Mouse (Mus musculus) natural killer cell, adult 2 months (primary cell): ENCODE data around the gene Tjp2.
"Not testable (repeated sequence)": the region's sequence is repeated elsewhere in the genome, so short reads cannot be mapped to it uniquely, and the experiment has no call there.

ENCODE experiments used
- DNase-seq, 2 experiments: peaks; one replicate each; pipeline ENCODE4 v3.0.0; 2022; ENCODE audit warnings: low spot score in 2 of 2

Gene Tjp2

DNA sequence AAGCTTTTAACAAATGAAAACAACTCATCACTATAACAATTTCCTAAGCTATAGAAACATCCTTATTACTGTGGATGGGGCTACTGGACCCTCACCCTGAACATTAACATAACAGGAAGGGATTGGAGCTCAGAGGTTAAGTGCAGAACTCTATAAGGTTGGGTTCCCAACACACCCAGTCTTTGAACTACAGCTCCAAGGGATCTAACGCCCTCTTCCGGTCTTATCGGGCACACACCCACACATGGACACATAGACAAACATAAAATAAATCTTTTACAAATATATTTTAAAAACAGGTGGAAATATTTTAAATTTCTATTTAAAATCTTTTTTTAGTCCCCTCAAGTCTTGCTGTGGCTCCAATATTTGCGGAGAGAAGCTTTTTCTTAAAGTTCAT is 3.4 kb downstream of the Tjp2 start:
- DNase-seq, result no peak

DNA sequence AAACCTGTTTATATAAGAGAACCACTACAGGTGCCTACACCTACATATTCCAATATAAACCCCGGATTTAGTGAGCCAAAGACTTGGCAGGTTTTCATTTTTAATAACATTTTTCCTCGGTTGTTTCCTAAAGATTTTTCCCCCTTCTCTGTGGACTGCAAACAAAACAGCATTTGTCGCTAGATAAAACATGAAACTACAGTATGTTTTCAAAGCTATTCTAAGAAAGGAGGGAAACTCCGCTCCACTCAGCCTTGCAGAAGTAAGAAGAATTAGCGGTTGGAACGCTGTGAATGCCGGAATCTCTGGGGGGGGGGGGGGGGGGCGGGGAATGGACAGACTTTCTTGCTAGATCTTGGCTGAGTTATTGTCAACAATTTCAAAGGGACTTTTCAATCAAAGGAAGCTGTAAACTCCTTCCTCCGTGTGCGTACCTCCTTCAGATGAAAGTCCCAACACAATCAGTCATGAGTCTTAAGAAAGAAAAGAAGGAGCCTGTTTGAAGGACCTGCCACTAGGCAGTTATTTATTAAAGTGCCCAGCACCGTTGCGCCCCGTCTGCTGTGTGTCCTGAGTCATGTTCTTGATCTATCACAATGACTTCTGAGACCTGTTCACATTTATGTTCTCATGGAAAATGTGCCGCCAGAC is 3.9 kb downstream of the Tjp2 start:
- DNase-seq, result no peak

DNA sequence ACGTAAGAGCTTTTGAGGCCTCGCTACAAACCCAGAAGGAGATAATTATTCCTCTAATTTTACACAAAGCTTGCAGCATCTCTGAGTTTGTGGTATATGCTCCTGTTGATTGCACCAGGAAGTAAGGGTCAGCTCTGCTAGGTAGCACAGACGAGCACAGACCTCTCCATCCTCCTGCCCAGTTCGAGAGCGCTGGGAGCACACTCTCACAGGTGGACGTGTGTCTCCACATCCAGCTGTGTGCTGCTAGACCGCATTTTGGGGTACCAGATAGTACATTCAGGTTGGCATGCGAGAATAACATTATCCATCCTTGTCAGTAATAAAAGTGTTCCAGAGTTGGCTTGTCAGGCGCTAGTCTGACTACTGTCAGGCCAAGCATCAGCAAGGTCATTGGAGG is 5.8 kb downstream of the Tjp2 start:
- no peak for DNase-seq

DNA sequence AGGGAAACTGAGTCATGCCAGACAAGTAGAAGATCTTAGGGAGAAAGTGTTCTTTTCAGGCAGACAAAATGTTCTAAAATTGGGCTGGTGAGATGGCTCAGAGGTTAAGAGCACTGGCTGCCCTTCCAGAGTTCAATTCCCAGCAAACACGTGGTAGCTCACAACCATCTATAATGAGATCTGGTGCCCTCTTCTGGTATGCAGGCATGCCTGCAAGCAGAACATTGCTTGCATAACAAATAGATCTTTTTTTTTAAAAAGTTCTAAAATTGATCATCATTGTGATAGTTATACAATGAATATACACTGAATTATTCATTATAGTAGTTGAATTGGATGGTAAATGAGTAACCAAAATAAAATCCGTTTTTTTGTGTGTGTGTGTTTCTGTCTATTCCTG is 6.5 kb downstream of the Tjp2 start:
- peak in 1 of 2 experiments; percentile 6 for DNase-seq

DNA sequence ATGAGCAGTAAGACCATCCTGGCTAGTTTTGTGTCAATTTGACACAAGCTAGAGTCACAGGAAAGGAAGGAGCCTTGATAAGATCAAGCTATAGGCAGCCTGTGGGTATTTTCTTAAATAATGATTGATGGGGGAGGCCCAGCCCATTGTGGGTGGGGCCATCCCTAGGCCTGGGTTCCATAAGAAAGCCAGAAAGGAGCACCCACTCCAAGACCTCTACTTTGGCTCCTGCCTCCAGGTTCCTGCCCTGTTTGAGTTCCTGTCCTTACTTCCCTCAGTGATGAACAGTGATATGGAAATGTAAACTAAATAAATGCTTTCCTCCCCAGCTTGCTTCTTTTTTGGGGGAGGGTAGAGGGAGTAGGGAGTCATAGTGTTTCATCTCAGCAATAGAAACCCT is 7.0 kb downstream of the Tjp2 start:
- no peak for DNase-seq

DNA sequence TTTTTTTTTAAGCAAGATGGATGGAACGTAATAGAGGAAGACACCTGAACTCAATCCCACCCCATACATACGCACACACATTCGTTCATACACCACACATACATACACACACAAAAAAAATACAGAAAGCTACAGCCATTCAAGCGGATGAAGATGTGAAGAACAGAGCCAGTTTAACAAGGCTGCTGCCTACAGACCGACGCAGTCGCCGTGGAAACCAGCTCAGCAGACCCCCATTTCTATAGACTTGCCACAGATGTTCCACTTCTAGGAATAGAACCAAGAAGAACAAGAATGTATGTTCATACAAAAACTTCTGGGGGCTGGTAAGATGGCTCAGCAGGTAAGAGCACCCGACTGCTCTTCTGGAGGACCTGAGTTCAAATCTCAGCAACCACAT is 8.1 kb downstream of the Tjp2 start:
- DNase-seq, result no peak

DNA sequence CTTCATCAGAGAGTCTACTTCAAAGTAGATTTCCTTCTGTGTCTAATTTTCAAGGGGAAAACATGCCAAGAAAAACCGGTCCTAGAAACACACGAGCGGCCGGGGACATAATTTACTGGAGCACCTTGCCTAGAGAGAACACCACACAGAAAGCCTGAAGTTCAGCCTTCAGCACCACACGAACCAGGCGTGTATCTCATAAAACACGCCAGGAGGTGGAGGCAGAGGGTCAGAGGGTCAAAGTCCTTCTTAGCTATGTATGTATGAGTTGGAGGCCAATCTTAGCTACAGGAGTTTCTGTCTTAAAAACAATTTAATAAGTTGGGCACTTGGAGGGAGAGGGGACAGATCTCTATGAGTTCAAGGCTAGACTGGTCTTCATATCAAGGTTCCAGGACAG is 9.9 kb downstream of the Tjp2 start:
- no peak for DNase-seq

DNA sequence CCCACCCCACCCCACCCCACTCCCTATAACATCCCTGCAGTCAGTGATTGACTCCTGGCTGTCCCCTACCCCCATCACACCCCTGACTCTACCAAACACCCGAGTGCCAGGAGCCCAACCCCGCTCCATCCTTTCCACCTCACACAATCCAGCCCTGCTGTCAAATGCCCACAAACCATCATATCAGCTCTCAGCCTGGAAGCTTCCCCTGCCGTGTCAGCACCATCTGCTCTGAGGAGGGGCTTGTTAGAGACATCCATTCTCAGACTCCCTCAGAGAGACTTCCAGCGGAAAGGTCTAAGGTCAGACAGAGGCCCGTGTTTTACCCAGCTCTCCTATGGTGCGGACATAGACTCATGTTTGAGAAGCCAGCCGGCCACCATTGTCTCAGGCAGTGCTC is 11.5 kb downstream of the Tjp2 start:
- no peak for DNase-seq

DNA sequence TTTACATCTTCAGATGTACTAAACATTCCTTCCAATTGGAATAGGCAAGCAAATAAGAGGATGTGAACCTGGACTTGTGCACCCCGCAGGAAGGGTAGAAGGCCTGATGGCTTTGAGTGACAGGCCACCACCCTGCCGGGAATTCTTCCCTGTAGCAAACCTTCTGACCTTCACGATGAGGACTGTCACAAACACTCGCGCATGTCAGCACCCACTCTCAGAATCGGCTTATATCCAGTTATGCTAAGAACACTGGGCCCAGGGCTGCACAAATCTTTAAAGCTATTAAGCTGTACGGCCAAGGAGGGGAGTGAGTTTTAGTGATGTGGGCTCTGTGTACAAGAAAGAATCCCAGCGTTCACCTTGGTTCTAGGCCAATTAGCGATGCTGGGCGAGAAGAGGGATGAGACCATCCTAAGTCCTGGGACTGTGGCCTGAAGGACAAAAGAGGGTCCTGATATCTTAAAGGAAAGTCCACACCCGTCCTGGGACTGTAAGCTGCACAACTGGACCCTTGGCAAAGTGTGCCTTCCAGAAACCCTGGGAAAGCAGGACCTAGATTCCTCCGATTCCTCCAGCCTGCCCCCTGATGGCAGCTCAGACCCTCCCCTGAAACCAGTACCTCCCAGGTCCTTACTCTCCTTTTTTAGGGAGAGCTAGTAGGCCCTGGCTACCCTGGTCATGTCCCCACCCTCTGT is 12.1 kb downstream of the Tjp2 start:
- DNase-seq, result no peak

DNA sequence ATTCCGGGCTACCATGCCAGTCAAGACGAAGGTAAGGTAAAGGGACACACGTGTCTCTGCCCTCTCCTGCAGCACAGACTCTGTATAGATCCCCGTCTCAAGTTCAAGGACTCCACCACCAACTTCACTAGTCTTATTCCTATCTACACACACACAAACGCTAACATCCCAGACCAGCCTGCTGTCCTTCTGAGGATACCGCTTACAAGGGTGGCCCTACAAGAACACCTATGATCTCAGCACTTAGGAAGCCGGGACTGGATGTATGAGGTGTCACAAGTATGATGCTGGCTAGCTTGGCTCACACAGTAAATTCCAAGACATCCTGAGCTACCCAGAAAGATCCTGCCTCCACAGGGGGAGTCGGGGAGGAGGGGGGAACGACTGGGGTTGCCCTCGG is 13.7 kb downstream of the Tjp2 start:
- no peak for DNase-seq

DNA sequence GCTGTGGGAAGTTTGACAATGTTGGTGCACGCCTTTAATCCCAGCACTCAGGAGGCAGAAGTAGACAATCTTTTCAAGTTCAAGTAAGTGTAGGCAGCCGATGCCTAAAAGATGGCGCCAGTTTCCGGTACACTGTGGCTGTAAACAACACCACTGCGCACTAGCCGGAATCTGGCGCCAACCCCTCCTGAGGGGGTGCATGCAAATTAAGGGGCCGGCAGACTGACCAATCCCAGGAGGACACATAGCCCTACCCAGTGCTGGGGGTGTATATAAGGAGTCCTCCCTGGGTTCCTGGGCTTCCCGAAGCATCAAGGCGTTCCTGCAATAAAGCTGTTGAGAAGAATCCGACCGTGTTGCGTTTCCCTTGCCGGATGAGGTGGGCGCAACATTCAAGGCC is 15.3 kb downstream of the Tjp2 start:
- no peak for DNase-seq

DNA sequence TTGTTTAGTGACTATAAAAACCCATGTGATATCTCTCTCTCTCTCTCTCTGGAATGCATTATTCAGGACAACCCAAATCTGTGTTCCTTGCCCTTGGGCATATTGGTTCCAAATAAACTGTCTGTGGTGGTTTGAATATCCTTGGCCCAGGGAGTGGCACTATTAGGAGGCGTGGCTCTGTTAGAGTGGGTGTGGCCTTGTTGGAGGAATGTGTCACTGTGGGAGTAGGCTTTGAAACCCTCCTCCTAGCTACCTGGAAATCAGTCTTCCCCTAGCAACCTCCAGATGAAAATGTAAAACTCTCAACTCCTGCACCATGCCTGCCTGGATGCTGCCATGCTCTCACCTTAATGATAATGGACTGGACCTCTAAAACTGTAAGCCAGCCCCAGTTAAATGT is 16.9 kb downstream of the Tjp2 start:
- DNase-seq, result no peak

DNA sequence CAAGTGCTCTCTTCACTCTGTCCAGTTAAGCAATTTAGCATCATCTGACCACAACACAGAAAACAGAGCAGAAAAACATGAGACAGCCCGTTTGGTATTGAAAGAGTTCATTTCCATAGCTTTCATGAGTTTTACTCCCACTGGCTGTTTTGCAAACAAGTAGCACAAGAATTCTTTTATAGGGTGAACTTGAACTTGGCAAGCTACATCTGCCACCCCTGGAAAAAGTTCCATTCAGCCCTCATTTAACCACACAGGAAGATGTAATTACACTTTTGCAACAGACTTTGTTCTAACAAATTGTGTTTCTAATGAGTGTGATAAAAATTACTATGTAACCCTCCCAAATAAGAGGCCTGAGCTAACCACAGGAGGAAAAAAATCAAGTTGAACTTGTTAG is 19.8 kb downstream of the Tjp2 start:
- DNase-seq, result no peak

DNA sequence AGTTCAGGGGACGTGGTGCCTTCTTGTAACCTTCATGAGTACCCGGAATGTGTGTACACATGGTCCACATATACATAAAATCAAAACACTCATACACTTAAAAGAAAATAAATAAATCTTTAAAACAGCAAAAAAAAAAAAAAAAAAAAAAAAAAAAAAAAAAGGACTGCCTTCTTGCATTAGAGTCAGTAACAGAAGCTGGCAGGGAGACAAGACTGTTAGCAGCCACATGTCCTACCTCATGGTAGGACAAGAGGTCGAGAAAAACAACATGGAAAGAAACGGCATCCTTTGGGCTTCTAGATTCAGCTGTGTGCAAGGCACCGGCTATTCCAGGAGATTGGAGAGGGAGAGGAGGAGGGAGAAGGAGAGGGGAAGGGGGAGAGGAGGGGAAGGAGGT is 23.0 kb downstream of the Tjp2 start:
- DNase-seq, result no peak

DNA sequence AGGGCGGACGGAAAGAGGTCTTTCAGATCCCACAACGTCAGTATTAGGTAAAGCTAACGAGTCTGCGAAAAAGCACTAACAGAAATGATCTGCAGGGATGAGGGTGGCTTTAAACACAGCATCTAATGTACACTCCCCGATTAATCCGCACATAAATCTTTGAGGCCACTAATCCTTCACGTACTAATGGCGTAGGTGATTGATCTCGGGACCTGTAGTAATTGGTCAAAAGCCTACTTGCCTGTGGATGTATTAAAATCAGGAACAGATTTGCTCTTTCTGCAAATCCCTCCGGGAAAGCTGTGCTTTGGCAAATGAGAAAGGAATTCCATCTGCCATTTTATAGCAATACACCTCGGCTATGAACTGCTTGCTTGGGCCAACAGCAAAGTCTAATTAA is 24.3 kb downstream of the Tjp2 start:
- no peak for DNase-seq

DNA sequence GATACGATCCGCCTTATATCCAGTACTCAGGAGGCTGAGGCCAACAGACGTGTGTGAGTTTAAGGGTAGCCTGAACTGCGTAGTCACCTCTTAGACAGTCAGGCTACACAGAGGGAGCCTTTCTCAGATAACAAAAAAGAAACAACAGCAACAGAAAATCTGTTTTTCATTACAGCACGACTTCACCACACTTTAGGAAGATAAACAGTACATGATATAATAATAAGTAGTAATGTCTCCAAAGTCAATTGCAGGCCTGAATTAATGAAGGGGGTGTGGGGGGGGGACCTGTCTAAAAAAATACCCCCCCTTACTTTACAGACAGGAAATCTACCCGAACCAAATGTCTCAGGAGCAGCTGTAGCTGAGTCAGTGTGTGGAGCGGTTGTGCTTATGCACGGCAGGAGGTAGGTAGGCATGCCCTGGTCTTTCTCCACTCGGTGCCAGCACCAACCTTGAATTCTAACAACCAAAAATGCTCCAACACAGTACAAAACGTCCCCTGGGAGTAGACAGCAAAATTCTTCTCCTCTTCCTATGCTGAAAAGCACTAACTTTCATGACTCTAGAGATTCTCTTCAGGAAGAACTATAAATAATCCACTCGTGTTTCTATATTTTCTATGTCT is 26.0 kb downstream of the Tjp2 start:
- no peak for DNase-seq

DNA sequence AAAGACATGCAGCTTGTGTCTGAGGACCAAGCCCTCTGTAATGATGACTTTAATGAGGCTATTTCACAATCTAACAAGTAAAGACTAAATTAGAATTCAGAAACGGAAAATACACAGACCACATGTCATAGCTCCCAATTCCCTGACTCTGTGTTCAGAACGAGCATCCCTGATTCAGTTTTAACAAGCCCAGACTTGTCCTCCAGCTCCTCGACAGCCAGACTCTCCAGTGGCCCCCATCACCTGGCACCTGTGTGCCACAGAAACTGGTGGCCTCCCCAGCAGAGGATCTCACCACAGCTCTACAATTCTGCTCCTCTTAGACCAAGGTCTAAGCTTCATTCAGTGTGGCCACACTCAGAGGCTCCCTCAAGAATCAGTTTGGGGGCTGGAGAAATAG is 27.5 kb downstream of the Tjp2 start:
- no peak for DNase-seq

DNA sequence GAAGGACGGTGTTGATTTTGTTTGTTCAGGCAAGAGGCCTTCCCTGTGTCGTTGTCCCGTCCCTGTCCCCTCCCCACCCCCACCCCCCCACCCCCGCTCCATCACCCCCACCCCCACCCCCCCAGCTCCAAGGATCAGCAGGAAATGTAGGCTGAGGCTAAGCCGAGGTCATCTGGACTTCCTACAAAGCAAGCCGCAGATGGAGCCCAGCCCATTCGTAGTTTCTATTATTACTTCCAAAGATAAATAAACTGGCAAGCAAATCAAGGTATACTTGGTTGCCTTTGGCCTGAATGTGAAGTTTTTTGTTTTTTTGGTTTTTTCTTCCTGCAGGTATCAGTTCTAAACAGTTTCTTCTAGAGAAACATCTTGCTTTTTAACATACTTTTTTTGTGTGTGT is 29.6 kb downstream of the Tjp2 start:
- DNase-seq, result no peak

DNA sequence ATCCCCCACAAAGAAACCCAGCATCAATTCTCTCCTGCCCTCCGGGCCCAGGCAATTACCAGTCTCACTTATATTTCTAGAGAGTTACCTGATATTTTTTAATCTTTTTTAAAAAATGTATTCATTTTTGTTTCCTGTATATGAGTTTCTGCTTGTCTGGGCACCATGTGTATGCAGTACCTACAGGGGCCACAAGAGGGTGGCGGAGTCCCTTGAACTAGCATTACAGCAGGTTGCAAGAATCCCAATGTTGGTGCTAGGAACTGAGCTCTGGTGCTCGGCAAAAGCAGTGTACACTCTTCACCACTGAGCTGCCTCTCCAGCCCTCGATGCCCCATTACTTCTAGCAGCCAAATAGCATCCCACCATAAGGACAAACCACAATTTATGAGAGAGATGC is 30.6 kb downstream of the Tjp2 start:
- DNase-seq, result peak; percentile 19 to 21

DNA sequence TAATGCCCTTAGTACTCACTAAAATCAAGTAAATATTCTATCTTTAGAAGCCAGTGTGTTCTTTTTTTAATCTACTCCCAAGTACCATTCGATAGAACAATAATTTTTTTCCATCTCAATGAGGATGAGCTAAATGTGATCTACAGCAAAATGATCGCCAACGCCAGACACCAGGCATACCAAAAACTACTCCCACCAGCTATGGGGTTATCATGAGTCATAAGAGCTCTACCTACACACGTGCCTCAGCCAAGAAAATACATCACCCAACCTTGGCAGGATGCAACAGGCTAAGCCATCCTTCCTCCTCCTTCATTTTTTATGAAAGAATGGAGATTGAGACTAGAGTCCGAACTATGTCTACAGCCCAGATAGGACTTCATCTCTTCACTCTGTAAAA is 31.9 kb downstream of the Tjp2 start:
- DNase-seq, result no peak

DNA sequence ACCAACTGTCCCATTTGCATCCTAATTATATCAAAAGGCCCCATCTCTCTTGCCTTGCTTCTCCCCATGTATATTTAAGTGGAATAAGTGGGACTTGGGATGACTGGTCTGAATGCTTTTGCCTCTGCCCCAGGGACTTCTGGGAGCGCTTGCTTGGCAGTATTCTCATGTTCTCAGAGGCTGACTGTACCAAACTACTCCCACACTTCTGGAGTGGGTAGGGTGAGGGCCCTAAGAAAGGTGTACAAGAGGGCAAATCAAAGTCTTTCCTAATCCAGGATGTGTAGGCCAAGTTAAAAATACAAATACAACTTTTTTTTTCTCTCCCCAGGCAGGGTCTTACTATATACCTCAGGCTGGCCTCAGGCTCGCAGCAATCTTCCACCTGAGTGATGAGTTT is 37.0 kb downstream of the Tjp2 start:
- DNase-seq, result no peak

DNA sequence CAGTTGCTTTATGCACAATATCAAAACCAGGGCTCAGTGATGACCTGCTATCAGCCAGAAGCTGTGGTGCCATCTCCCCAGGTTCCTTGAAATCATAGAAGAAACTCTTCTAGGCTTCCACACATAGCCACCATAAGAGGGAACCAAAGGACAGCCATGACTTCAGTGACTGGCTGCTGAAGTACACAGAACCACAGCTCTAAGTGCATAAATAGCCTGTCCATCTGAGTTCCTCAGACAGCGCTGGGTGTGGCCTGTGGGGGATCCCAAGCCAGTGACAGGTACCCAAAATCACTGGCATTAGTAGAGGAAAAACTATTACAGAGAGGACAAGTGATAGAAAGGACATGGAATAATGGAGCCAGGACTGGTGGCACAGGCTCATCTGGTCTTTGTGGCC is 37.5 kb downstream of the Tjp2 start:
- not testable (repeated sequence) for DNase-seq

DNA sequence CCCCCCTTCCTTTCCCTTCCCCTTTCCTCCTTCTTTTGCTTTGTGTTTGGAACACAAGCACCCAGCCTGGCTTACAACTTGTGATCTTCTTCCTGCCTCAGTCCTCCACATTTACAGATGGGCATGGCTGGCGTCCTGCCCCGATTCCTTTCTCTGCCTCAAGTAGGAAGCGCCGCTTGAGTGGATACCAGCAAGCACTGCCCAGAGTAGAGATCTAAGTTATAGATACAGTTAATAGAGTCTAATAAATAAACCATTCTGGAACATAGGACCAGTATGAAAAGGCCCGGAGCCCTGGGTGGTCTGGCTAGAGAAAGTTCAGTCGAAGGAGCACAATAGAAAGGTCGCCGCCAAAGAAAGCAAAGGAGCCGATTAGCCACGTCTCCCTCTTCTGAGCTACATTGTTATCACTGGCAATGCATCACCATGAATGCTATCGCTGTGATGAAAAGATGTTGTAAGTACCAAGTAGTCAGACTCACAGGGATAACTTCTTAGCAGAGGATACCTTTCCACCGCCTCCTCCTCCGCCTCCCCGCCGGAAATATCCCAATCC is 41.1 kb downstream of the Tjp2 start:
- DNase-seq, result no peak
